Mouse (Mus musculus) gastrocnemius, postnatal 10 days (tissue): ENCODE results near the gene Col12a1. TPM values are rescaled to one million over a fixed set of nuclear protein-coding genes. Genes with fewer than 3 reads are reported as not detected.

Experiments used
- DNase-seq: peaks from one replicate; pipeline ENCODE4 v3.0.0; 2021; ENCODE audit warnings: mixed read lengths
- total RNA-seq, 2 experiments: library from RNA; stranded (reverse); gene quantifications; 2 replicates each; pipeline ENCODE4 v1.2.3; 2021

Col12a1 gene
- total RNA-seq, 2 experiments from 2014 or later: 95.2 to 143 TPM

- no peak for DNase-seq
Measured at GRCm38 (mm10) chr9:79604546-79604945, 114.1 kb downstream of the Col12a1 start.

DNA sequence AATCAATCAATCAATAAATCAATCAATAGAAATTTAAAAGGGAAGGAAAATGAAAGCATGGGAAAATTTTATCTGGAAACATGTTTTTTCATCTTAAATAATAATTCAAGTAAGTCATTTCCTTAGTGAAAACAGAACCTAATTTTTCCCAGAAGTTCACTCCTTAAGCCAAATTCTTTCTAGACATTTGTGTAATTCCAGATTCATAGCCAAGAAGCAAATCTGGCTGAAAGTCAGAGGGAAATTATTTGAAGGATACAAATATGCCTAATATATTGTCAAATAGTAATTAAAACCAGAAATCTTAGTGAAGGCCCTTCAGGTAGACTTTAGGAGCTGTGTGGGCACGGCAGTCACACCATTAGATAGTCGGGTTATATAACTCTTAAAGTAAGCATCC lies 115.2 kb downstream of the Col12a1 start:
- no peak for DNase-seq

DNA sequence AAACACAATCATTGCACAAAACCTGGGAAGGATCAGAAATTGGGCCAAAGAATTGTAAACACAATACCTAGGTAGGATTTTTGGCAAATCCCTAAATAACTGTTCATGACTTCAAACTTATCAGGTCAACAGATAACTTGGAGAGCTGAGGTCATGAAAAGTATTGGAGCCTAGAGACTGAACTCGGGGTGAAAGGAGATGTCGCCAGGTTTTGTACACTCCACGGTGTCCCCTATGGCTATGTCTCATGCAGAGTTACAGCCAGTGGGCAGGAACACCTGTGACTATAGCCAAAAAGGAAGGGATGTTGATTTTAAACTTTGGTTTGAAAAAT lies 118.4 kb downstream of the Col12a1 start:
- no peak for DNase-seq

DNA sequence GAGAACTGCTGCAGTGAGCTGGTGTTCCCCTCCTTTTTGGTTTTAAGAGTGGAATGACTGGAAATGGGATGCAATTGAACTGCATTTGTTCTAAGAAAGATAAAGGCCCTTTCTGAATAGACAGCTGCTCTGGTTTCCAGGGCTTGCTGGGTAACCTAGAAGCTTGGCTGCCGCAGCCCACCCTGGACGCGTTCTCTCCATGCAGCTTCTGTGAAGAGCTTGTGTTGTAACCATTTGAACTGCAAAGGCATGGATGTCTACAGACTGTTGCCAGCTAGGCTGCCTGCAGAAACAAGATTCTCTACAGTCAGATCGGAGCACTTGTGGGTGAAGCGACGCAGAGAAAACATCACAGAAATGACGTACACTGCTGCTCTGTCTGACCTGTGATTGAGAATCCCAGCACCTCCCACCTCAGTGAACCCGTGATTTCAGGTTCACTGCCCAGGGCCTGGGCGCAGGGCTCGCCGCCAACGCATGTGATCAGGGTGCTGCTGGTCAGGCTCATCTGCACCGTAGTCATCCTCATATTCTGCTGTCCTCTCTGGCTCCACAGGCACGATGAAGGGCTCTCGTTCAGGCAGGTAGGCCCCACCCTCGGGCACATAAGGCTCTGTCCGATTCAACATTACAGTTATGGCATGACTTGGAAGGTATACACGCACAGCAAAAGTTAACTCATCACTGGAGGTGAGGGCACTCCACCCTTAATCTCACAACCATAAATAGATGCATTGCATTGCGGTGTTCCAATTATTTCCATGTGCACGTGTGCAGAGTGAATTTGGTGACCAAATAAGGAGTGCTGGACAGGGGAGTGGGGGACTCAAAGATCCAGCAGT lies 119.0 kb downstream of the Col12a1 start:
- DNase-seq: no peak

DNA sequence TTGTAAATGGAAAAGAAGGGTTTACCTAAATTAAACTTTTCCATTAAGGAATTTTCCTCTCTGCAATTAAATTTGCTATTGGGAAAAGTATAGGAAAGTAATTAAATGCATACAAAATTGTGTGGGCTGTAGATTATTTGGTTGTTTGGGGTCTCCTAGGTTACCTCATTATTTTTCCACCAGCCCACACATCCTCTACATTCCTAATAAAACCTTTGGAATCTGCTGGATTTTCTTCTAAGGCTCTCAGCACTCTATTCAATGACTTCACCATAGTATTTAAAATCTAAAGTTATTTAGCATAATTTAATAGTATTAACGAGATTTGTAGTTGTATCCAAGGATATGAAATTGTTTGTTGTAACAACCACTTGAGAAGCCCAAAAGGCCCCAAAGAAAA lies 120.1 kb downstream of the Col12a1 start:
- no peak for DNase-seq

GRCm38 (mm10) chr9:79586415-79587195 lies 132.0 kb downstream of the Col12a1 start:
- no peak for DNase-seq

GRCm38 (mm10) chr9:79566838-79567237 lies 151.8 kb downstream of the Col12a1 start:
- DNase-seq: no peak

DNA sequence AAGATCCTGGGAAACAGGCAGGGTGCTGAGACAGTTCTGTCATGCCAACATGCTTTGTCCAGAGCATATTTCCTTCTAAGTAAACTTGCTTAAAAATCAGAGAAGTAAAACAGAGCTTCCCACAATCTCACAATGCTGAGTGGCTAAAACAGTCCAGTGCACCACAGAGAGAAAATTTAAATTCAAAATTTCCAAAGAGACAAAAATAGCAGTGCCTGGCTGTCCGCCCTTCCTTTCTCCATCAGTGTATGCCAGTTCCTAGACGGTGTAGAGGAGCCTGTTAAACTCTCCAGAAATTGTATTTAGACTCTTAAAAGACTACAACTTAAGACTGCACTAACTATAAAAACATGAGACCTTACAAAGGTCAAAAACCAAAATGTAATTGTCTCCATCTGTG lies 165.3 kb downstream of the Col12a1 start:
- no peak for DNase-seq

Other genes starting within 250 kb of the Col12a1 start
- 100 to 1,000 TPM; 471 to 585 TPM for gene Cox7a2, start 41.0 kb upstream of the Col12a1 start, total RNA-seq
- 10 to 100 TPM; 42.4 to 45.3 TPM for gene Tmem30a, start 74.7 kb upstream of the Col12a1 start, total RNA-seq